Mouse (Mus musculus) telencephalon, adult 2 months (tissue): Measurements from ENCODE around the gene Myo6.

Source experiments
- DNase-seq: peaks from one replicate; pipeline ENCODE4 v3.0.0-alpha.2; 2011; ENCODE audit warnings: low read depth, low spot score

The Myo6 gene

GRCm38 (mm10) chr9:80164611-80165474 is at the start of gene Myo6:
Gene Myo6, plus strand, starts transcription at chr9:80165031.
- peak; percentile 87 for DNase-seq

- no peak for DNase-seq
Measured at GRCm38 (mm10) chr9:80145992-80146587, 18.7 kb upstream of the Myo6 start.

- no peak for DNase-seq
Measured at GRCm38 (mm10) chr9:80149594-80149993, 15.2 kb upstream of the Myo6 start.

GRCm38 (mm10) chr9:80155277-80155676 is 9.6 kb upstream of the Myo6 start:
- DNase-seq, result no peak

- no peak for DNase-seq
Measured at GRCm38 (mm10) chr9:80156780-80157179, 8.1 kb upstream of the Myo6 start.

GRCm38 (mm10) chr9:80157840-80158465 is 6.9 kb upstream of the Myo6 start:
- no peak for DNase-seq

GRCm38 (mm10) chr9:80158937-80159336 is 5.9 kb upstream of the Myo6 start:
- DNase-seq, result no peak

GRCm38 (mm10) chr9:80161451-80161850 is 3.4 kb upstream of the Myo6 start:
- DNase-seq, result no peak

- no peak for DNase-seq
Measured at GRCm38 (mm10) chr9:80163126-80163723, 1.6 kb upstream of the Myo6 start.

GRCm38 (mm10) chr9:80164191-80164590 is 640 bp upstream of the Myo6 start:
- no peak for DNase-seq

- no peak for DNase-seq
Measured at GRCm38 (mm10) chr9:80165690-80166089, 859 bp downstream of the Myo6 start.

GRCm38 (mm10) chr9:80166425-80166824 is 1.6 kb downstream of the Myo6 start:
- no peak for DNase-seq

GRCm38 (mm10) chr9:80167089-80167488 is 2.3 kb downstream of the Myo6 start:
- DNase-seq, result no peak

- DNase-seq, result no peak
Measured at GRCm38 (mm10) chr9:80169551-80169950, 4.7 kb downstream of the Myo6 start.

- no peak for DNase-seq
Measured at GRCm38 (mm10) chr9:80171241-80171640, 6.4 kb downstream of the Myo6 start.

- no peak for DNase-seq
Measured at GRCm38 (mm10) chr9:80172396-80173222, 7.8 kb downstream of the Myo6 start.

GRCm38 (mm10) chr9:80173629-80174028 is 8.8 kb downstream of the Myo6 start:
- DNase-seq, result no peak

GRCm38 (mm10) chr9:80176696-80177478 is 12.1 kb downstream of the Myo6 start:
- no peak for DNase-seq

- no peak for DNase-seq
Measured at GRCm38 (mm10) chr9:80178670-80179069, 13.8 kb downstream of the Myo6 start.

GRCm38 (mm10) chr9:80179688-80180087 is 14.9 kb downstream of the Myo6 start:
- DNase-seq, result no peak

GRCm38 (mm10) chr9:80180771-80181170 is 15.9 kb downstream of the Myo6 start:
- no peak for DNase-seq
